Mouse (Mus musculus) frontal cortex, postnatal 14 days (tissue): ENCODE data around the gene Evi5.

Source experiments
- DNase-seq, 2 experiments: peaks; one replicate each; pipeline ENCODE4 v3.0.0; 2022; ENCODE audit warnings: low spot score in 2 of 2

The Evi5 gene

DNA sequence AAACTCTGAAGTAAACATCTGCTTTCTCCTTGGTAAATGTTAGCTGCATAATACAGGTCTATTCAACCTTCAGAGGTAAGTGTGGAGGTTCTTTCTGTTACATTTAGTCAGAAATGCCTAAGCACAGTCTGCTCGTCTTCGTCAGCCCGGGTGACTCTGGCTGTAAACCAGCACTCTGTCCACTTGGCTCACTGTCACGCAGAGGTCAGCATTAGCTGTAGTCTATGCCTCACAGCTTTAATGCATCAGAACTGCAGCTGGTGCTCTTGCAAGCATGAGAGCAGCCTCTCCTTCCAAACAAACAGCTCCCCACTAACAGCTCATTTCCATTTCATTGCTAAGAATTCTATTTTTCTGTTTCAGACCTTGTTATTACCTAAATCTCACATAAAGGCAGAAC, 67.4 kb downstream of the Evi5 start:
- no peak for DNase-seq

DNA sequence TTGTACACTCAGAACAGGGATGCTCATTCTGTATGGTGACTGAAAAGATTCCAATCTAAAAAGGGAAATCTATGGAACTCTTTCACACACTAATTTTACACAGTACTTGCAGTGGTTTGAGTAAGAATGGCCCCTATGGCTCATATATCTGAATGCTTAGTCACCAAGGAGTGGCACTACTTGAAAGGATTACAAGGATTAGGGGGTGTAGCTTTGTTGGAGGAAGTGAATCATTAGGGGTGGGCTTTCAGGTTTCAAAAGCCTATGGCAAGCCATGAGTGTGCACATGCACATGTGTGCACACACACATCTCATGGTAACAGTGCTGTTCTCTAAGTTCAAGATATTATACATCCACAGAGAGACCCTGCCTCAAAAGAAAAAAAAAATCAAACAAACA, 72.3 kb downstream of the Evi5 start:
- DNase-seq, result no peak

DNA sequence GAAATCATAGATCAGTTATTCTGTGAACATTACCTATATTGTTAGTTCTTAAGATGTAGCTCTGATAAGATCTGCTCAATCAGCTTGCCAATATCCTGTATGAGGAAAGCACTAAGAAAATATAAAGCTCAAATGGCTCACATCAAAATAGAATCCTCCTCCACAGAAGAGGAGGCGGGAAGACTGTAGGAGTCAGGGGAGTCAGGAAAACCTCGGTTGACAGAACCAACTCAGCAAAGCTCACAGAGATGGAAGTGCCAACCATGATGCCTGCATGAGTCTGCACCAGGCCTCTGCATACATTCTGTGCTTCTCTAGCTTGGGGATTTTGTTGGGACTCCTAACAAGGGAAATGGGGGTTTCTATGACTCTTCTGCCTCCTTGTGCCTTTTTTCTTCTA, 73.7 kb downstream of the Evi5 start:
- DNase-seq, result no peak

DNA sequence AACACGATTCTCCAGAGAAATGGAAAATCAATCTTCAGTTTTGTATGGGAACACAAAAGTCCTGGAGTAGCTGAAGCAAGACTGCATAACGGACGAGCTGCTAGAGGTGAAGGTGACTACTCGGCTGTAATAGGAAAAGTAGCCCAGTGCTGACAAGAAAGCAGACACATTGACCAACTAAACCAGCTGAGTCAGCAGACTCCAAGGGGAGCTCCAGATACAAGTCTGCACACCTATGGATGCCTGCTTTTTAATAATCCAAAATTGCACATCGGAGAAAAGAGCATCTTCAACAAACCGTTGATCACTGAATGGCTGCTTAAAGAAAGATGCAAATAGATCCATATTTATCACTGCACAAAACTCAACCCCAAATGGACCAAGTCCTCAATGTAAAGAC, 76.6 kb downstream of the Evi5 start:
- DNase-seq, result no peak

DNA sequence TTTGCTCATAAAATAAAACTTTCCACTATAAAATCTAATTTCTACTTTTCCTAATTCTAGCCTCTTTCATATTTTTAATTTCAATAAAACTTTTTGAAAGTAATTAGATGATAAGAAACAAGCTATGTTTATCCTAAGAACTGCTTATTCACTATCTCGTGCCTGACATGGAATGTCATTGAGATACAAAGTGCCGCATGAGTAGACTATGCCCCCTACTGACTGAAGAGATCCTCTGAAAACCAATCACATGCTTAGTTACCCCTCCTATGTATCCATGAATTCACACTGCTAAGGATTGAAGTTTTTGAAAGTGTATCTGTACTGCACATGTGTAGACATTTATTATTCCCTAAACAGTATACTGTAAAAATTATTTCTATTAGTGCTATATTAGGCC, 81.0 kb downstream of the Evi5 start:
- no peak for DNase-seq

DNA sequence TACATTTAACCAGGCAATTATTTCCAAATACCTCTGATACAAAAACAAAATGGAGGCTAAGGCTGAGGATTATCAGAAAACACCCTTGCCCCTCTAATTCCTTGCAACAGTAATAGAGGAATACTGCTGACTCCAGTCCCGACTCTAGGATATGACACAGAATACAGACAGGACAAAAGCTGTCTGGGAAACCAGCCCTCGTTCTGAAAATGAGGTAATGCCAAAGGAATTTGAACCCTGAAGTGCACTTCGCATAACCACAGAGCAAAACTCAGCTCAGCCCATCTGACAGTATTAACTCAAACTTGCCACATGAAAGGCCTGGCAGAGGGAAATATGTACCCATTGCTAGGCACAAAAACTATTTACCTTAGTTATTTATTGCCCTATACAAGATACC, 81.6 kb downstream of the Evi5 start:
- no peak for DNase-seq

DNA sequence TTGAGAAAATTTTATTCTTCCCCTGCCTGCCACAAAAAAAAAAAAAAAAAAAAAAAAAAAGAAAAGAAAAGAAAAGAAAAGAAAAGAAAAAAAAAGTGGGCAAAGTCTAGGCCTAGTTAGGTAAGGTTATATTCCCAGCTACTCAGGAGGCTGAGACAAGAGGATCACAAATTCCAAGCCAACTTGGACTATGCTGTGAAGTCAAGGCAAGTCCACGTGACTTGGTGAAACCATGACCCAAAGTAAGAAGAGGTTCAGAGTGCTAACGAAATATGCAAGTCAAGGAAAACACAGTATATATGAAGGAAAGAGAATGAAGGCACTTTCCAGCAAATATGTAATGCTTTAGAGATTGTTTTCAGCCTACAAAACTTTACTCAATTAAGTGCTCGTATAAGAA, 82.4 kb downstream of the Evi5 start:
- no peak for DNase-seq

DNA sequence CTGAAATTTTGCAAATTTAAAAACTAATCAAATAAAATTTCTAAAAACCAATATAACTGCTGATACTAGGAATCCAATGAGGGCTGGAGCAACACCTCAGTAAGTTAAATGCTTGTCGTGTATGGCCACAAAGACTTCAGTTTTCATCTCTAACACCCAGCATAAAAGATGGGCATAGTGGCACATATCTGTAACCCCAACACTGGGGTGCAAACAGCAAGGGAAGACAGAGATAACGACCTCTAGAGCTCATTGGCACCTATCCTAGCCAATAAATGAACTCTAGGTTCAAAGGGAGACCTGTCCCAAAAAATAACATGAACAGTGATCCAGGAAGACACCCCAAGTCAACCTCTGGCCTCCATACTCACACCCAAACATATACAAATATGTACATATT, 82.9 kb downstream of the Evi5 start:
- no peak for DNase-seq

DNA sequence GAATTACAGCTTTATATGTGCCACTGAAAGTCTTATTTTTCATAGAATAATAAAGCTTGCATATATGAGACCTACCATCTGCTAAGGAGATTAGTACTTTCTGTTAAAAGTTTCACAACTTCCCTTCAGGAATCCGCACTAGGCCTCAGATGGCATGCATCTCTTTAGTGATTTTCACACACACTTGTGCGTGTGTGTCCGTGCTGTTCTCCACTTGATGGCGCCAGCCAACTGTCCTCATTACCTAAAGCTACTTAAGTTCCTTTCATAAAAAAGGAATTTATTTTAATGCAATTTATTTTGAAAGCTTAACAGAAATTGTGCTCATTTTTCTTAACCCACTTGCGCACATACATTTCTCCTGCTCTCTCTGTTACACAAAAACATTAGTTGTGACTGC, 85.4 kb downstream of the Evi5 start:
- no peak for DNase-seq

DNA sequence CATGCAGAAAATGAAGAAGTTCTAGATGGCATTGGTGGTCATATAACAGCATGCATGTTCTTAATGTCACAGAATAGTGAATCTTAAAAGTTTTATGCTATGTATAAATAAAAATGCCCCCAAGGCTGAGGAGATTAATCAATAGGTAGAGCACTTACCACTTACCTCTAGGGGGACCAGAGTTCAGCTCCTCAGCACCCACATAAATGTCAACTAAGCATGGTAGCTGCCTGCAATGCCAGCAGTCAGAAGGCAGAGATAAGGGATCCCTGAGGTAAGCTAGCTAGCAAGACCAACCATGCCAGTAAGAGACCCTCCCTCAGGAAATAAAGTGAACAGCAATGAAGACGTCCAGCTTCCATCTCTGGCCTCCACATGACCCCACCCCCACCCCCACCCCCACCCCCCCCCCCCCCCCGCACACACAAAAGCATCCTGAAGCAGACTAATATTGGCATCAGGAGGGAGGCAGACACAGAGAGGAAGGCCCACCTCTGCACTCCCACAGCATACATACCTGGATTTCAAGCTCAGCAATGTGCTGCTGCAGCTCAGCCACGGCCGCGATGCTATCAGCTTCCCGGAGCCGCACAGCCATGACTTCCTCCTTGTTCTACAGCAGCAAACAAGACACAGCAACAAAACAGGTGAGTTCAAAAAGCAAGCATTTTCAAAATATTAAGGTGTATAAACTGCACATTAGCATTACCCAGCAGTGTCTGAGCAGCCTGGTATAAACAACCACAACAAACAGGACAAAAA, 87.0 kb downstream of the Evi5 start:
- DNase-seq, result no peak

DNA sequence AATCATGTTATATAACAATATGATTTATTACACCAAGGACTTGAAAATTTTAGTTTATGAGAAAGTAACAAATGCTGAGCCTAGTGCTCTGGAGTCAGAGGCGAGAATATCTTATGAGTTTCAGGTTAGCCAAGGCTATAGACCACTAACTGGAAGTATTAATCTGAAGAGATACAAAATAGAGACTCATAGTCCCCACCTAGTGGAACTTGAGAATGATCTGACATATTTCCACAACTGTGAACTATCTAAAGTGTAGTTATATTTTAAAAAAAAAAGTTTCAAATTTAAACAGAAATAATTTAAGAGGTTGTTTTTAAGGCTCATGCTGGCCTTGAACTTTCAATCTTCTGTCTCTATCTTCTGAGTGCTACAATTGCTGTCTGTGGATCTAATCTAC, 92.5 kb downstream of the Evi5 start:
- DNase-seq, result no peak

DNA sequence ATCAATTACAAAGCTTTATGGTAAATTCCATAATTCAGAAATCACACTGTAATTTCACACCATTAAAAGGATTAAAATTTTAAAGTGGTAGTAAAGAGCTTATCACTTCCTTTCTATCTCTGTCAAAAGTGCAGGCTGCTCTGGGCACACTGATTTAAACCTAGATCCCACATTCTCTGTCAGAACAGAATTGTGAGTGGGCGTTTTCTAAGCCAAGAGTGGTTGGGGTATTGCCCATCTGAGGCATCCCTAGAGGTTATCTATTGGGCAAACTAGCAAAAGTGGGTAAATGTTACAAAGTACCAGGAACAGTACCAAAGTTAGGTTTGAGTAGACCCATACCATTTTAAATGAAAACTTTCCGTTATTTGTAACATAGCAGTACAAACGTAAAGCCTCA, 96.1 kb downstream of the Evi5 start:
- DNase-seq, result no peak

DNA sequence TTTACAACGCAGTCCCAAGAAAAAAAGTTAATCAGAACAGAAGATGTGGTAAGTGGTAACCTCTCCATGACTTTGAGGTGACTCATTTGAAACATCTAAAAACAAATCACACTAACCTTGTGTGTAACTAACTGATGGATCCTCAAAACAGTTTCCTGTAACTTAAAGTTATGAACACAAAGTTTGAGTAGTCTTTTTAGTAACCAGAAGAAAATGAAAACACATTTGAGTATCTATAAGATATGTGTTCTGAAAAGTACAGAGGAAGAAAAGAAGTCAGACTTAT, 97.4 kb downstream of the Evi5 start:
- DNase-seq, result no peak

DNA sequence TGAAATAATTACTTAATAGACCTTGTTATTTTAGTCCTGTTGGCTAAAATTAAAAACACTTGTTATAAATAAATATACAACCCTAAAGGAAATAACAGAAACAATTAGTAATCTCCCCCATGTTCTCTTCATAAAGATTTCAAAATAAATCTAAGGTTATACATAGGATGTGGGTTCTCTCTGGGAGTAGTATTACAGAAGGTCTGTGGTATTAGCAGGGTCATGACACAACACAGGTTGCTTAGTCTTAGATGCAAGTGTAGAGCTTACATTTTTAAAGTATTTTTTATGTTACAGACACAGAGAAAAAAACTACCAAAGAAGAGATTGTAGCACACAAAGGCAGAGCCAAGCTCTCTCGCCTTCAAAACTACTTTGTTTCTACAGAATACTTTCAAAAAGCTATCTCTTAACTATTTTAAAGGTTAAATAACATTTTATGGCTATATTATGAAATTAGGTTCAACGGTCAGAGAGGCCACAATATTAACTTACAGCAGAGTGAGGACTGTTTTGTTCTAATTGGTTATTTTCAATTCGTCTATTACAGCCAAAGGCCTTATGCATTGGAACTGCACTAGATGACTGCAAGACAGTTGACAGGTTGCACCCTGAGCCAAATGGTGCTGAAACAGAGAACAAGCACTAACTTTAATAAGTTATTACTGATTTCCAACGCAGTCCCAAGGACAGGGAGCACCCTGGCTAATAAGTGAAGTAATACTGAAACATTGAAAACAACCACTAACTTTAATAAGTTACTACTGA, 97.9 kb downstream of the Evi5 start:
- DNase-seq, result no peak

DNA sequence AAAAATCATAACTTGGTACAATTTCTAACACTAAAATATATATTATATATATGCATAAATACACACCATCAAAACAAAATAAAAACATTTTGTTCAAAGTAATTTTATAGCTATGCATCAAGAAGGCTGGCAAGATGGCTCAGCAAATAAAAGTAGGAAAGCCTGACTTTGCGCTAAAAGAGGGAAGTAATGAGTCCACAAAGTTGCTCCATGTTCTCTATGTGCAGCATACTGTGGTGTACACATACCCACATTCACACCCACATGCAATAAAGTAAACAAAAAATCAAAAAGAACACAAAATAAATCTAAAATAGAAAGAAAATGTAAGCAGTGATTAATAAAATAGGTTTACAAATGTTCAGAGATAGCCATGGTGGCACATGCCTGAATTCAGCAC, 99.0 kb downstream of the Evi5 start:
- DNase-seq, result no peak

DNA sequence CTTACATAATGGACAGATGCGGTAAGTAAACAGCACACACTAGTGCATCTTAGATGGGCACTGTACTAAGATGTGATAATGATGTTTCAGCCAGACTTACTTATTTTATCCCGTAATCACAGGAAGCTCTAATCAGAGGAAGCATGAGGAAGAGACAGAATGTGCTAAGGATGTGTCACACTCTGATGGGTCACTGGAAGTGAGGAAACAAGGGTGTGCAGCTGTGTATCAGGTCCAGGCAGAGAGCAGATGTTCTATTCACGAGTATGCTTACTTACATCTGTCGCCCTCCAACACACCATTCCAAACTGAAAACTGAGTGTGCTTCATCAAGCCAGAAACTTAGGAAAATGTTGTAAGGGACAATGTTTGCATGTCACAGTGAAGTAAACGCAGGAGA, 102.9 kb downstream of the Evi5 start:
- DNase-seq, result no peak

DNA sequence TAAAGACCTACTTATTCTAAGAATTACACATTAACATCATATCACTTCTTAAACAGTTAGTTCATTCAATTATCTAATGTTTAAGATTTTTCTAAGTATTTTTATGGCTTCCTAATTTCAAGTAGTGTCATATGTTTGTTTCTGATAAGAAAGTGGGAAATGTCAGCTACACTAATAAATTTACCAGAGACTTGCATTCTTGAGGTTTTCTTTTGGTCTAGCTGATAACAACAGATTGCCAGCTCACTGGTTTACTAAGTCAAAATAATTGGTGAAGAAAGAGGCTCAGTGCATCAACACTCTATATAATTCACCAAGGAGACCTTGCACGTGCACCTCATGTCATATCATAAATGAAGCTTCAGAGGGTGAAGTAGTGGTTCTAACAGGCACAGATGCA, 106.7 kb downstream of the Evi5 start:
- no peak for DNase-seq

DNA sequence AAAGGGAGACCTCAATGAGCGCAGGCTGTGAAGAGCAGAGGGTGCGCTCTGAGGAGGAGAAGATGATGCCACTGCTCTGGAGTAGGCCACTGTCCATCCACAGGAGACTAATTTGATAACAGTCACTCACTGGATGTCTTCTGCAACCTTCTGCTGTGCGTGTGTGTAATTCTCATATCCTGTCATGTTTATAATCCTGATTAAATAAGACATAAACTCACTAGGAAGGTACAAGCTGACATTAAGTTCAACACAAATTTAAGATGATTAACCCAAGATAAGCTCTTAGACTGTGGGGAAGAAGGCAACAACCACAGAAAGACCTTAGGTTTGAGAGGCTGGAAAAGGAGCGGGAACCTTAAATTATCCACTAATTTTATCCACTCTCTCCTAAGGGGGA, 109.0 kb downstream of the Evi5 start:
- DNase-seq, result no peak

DNA sequence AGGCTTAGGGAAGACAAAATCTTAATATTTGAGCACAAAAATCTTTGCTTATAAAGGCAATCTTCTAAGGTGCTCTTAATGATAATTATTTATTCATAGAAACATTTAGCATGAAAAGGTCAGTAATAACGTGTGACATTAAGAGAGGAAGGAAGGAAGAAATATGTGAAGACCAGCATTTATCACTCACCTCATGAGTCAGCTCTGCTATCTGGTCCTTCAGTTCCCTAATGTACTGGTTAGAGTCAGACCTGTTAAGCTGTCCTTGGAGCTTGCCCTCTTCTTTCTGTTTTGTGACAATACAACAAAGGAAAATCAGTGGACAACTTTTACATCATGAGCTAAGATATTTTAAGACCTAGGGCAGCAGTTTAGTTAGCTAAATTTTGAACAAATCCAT, 110.4 kb downstream of the Evi5 start:
- DNase-seq, result no peak

DNA sequence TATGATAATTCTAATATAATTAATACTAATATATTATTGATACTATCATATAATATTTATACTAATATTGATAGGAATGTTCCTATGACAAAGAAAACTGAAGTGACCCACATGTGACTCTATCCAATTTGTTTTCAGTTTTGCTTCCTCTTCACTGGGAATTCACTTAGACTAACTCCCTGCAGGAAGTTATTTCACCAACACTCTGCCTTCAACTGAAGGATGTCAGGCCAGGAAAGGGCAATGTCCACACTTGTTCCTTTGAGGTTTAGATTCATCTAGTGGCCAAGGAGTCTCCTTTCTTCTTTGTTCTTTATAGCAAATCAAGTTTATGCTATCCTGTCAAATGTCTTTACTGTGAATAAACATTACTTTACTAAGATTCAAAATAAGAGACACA, 111.2 kb downstream of the Evi5 start:
- no peak for DNase-seq

DNA sequence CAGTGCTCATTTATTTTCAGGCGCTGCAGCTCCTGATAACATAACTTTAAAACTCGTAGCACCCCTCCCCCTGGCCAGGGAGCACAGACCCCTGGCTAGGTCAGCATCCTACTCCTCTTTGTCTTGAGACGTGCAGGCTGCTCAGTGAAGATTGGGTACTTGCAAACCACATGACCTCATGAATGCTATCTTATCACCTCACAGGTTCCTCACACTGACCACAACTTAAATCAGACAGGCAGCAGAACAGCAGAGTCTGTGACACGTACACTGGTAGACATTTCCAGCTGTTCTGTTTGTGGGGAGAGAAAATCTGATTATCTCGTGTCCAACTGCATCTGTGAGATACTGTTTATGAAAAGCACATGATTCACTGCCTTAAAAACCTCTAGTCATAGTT, 115.8 kb downstream of the Evi5 start:
- DNase-seq, result no peak

DNA sequence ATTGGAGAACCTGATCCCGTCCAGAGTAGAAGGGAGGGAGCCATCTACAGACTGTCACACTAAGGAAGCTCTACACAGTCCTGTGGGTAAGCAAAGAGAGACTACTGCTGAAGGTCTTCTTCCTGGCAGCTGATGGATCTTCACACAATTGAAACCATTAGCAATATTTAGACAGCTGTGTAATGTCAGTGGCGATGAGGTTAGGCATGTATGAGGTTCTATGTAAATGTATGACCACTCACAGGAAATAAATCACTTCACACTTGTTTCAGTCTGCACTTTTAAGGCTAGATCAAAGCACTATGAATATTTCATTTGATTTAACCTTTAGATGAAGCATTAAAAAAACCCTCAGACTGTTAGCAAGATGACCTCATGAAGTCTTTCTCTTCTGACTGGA, 118.8 kb downstream of the Evi5 start:
- no peak for DNase-seq

DNA sequence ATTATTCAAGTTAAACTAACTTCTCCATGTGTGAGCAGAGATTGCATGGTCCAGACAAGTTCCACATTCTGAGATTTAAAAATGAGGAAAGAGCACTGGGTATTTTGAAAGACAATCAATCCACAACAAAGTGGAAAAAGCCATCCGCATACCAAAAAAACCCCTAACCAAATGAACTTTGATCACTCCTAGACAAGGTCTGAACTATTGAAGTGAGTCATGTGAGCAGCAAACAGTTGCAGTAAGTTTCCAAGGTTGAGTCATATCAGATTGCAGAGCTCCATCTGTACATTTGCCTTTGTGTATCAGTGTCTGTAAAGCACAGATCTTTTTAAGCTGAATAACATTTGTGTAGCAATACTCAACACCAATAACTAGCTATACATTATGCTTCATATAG, 120.2 kb downstream of the Evi5 start:
- DNase-seq, result no peak

DNA sequence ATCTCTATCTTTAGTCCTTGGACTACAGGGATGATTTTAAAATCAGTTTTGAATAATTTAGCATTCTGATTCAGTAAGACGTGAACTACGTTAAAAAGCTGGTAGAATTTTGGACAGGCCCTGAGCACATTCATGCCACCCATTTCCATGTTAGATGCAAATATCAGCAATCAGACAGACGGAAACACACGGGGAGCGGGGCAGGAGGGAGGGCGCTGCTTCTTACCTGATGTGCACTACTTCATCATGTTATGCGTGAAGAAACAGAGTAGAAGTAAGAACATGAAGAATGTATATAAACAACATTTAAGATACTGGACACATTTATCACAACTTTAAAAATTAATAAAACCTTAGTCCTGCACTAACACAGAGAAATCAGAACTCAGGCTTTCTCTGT, 121.3 kb downstream of the Evi5 start:
- DNase-seq, result no peak
